Mouse (Mus musculus): ENCODE measurements around the gene Mto1.
"Not testable (repeated sequence)": the region's sequence is repeated elsewhere in the genome, so short reads cannot be mapped to it uniquely, and the experiment has no call there.

Gene Mto1

DNA sequence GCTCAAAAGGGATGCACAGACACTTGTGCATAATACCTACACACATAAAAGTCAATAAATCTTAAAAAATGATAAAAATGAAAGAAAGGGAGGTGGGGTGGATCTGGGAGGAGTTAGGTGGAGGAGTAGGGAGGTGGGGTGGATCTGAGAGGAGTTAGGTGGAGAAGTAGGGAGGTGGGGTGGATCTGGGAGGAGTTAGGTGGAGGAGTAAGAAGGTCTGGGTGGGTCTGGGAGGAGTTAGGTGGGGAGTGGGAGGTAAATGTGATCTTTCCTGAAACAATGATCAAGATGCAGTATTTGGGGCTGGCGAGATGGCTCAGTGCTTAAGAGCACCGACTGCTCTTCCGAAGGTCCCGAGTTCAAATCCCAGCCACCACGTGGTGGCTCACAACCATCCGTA is 57.2 kb downstream of the Mto1 start:
- intact Hi-C loops (cut with DNase I), result no loop called here

DNA sequence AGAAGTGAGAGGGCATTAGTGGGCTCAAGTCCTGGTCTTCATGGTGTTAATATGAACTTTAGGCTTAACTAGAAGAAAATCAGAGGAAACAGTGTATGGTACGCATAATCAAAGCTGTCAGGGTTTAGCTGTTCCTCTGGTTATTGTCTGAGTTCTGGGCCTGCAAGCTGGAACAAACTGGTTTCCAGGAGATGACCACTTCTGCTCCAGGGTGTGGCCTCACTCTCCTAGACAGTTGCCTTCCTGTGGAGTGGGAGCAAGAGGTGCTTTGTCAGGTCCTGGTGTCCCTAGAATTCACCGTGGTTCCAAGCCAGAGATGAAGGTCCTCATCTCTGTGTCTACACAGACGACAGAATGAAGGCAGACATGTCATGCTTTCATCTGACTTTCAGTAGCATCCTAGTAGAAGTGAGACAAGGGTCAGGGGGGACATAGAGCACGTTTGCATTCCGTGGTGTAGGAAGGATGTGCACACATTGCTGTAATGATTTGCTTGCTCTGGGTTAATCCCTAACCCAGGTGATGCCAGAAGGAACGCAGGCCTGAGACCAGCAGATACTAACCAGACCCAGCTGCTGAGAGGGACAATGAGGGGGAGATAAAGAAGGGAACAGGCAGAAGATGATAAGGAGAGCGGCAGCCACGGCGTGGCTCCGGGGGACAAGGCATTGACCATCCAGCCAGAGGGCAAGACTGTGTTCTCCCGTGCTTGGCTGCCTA is 58.2 kb downstream of the Mto1 start:
- intact Hi-C loops (cut with DNase I), result no loop called here

DNA sequence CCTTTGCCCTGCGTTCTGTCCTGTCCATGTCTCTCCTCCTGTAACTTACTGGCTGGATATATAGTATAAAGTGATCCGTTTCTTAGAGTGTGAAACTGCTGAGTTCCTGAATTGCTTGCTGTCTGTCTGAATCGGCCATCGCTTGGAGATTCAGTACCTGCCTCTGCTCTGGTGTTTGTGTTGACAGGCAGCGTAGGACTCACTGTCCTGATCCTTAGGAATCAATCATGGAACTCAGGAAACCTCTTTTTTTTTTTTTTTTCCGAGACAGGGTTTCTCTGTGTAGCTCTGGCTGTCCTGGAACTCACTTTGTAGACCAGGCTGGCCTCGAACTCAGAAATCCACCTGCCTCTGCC is 58.7 kb downstream of the Mto1 start:
- intact Hi-C loops (cut with DNase I), result no loop called here

DNA sequence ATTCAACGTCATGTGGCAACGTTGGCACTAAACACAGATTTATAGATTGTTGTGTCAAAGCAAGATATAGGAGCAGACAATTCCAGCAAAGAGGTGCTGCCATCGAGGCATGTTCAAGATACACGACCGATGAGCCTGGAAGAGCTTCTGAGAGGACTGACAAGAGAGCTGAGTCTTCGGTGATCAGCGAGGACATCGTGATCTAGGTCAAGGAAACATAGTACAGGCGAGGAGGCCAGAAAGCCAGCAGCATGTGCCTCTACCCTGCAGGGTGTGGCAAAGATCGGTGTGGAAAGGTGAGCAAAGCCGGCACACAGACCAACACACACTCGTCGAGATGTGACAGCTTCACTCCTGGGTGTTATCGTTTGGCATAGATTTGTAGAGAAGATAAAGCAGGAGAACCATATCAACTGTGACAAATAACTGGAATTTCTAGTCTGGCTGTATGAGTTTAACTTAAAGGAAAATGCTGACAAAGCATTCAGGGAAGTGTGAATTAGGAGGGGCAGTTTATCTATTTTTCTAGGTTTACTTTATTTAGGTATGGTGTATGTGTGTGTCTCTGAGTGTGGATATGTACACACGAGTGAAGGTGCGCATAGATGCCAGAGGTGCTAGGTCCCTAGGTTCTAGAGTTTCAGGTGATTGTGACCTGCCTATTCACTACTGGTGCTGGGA is 60.2 kb downstream of the Mto1 start:
- intact Hi-C loops (cut with DNase I), result no loop called here

DNA sequence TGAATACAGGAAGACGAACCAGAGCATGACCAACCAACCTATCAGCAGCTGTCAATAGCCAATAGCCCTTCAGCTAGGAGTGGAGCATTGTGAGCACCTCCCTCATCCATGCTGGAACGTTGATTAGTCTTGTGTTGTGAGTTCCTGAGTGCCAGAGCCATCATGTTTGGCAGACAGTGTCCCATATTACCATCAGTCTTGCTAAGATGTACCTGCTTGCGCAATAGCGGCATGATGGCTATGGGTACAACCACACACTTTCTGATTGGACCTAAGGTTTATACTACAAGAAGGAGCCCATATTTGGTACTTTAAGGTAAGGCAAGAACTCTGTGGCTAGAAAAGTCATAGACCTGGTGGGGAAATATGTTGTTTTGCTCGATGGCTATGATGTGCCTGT is 63.7 kb downstream of the Mto1 start:
- intact Hi-C loops (cut with DNase I), result no loop called here

DNA sequence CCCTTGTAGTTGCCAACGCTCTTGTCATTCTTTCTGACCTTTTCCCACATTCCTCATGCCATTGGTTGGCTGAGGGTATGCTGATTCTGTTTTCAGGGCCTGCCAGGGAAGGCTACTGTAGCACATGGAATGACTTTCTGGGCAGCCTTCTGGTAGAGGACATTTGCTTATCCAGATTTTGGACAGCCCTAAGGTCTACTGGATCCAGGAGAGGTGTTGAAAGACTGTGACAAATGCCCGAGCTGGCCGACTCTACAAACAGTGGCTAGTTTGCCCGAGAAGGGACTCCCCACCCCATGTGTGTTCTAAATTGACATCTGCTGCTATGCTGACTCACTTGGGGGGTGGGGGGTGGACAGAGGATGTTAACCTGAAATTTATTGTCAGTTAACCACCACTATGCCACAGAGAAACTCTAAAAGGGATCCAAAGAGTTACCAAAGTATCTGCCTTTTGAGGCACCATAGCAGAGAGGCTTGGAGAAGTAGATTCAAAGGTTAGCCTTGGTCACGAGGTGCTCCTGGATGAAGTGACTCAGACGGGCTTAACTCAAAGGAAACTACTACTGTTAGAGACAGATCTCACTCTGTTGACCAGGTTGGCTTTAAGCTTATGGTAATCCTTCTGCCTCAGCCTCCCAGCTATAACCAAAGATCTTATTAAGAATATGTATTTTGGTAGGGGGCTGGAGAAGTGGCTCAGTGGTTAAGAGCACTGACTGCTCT is 65.9 kb downstream of the Mto1 start:
- intact Hi-C loops (cut with DNase I), result no loop called here

DNA sequence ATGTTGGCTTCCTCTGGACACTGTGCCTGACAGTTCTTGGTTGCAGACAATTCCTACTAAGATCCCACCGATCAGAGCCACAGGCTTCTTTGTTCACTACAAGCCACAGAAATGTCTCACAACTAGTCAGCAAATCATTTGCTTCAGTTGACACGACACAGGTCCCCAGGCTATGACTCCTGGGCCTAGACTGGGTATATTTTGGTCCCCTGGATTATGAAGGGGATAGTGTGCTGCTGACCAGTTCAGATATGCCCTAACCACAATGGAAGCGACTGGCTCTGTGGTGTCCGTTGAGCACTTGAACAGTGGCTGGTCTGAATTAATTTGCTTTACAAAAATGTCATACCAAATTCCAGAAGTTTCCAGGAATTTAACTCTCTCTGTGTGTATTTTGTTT is 66.7 kb downstream of the Mto1 start:
- intact Hi-C loops (cut with DNase I), result no loop called here

DNA sequence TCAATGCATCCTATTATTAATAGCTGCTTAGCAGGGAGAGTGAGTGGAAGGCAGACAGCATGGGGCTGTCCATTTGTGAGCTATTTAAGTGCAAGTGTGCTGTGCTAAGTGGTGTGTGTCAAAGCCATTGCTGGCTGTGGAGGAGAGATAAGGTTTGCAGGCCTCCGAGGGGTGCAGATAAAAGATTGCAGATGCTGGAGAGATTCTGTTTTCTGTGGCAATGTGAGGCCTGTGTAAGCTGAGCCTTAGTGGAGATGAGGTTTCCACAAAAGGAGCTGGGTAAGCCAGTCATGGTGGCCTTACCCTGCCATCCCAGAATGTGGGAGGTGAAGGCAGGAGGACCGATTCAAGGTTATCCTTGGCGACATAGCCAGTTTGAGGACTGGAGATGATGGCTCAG is 68.1 kb downstream of the Mto1 start:
- intact Hi-C loops (cut with DNase I), result no loop called here

DNA sequence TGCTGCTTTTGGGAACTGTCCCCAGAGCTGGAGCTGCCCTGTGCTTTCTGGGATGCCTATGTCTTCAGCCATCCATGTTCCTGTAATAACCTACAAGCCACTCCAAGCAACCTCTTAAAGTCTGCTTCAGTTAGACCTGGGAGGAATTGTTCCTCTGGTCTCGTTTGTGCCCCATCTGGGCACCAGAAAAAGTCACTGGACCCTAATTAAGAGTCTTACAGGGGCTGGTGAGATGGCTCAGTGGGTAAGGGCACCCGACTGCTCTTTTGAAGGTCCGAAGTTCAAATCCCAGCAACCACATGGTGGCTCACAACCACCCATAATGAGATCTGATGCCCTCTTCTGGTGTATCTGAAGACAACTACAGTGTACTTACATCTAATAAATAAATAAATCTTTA is 69.2 kb downstream of the Mto1 start:
- intact Hi-C loops (cut with DNase I), result not testable (repeated sequence)

DNA sequence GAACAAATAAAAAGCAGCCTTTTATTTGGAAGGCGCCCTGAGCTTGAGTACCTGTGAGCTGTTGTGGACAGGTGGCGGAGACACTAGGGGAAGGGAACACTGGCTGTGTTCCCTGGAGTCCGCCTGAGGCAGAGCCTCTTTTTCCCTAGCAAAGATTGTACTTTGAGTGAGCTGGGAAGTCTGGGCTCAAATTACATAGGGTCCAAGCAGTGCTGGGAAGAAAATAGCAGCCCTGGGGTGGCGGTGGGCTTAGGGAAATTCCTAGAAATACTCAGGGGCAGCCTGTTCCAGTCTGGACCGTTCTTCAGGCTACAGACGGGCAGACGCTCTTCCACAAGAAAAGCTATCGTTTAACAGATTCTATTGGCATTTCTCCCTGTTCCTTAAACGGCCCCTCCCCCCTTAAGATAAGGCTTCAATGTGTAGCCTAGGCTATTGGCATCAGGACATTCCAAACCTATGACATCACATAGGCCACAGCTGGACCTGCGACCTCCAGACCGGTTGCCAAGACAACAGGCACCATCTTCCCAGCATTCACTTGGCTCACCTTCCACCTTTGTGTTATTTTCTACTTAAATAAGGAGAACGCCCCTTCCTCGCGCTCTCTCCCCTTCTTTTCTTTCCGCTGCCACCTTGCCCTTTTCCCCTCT is 72.2 kb downstream of the Mto1 start:
- intact Hi-C loops (cut with DNase I), result no loop called here

DNA sequence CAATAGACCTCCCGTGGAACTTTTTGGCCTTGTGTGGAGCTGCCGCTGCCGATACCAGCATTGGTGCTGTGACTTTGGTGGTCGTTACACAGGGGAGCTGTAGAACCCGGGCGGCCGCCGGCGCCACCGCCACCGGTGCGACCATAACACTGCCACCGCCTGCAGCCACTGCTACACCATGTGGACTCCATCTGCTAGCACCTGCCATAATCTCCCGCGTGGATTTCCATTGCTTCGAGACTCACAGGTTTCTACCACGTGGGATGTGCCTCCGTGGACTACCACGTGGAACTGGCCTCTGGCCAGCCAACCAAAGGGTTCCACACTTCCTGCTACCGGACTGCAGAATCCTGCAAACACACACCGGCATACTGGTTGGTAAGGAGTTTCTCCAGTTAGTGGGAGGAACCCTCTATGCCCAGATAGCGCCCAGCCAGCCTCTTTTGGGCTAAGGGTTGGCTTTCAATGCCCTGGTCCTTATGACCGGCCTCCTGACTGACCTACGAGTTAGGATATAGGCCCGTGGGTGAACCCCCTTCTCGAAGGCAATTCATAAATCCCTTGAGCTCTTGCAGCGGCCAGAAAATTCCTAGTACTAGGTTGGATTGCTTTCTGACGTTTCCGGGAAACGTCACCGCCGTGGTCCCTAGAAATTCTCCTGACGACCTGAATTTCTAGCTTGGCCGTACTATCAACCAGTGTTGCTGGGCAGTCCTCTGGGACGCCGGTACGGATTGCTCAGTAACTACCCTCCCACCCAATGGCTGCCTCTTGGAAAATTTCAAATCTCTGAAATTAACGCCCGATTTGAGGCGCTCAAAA is 73.0 kb downstream of the Mto1 start:
- intact Hi-C loops (cut with DNase I), result no loop called here

DNA sequence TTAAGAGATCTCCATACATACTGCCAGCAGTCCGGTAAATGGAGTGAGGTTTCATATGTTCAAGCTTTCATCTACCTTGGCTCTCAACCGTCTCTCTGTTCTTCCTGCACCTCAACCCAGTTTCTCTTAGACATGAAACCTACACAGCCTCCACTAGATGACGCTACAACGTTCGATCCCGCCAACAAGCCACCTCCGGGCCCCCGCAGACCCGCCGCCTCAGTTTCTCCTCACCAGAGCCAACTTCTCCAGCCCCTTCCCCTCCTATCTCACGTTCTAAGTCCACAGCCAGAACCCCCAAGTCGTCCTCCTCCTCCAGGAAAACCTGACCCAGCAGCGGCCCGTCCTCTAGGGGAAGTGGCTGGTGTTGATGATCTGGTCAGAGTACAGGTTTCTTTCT is 73.7 kb downstream of the Mto1 start:
- intact Hi-C loops (cut with DNase I), result no loop called here

Small RNAs within 50 kb of the gene (microRNA-seq; reads per million reads assigned to microRNA genes)
- 0 reads per million in 2 experiments for gene Gm26377
